Comparison of ENCODE assay signal across 27 mouse cellular contexts in the genomic region with DNA sequence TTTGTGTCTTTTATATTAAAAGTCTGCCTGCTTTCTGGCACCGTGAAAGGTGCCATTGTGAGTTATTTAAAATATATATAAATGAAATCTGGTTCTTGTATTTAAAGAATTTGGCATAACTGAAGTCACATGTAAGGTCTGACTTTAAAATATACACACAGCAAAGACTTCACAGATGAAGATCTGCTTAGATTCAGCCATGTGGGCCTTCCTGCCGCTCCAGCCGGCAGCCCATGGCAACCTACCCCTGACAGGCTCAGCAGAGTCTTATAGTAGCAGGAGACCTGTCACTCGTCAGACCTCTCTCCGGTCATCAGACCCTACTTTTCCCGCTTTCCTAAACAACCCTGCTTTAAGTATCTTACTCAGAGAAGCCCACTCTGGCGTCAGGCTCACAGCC.
"Had no signal": no experiment of that assay in that cellular context is flagged by ENCODE, and none has a peak within 500 bp of the region (broad histone marks: within the 10 kb centered on the region; RNA-seq: fewer than 3 reads in every experiment).

No protein-coding gene starts in this region.

- H3K27me3 ChIP-seq: embryonic facial prominence, embryonic 12.5 days; embryonic facial prominence, embryonic 13.5 days; embryonic facial prominence, embryonic 15.5 days; forebrain, embryonic 12.5 days; forebrain, embryonic 13.5 days; forebrain, embryonic 15.5 days had no signal

- H3K36me3 ChIP-seq: embryonic facial prominence, embryonic 10.5 days; embryonic facial prominence, embryonic 12.5 days; embryonic facial prominence, embryonic 13.5 days; embryonic facial prominence, embryonic 15.5 days; forebrain, embryonic 10.5 days; forebrain, embryonic 12.5 days; forebrain, embryonic 15.5 days; heart, embryonic 10.5 days had no signal

- H3K4me1 ChIP-seq: embryonic facial prominence, embryonic 12.5 days; forebrain, embryonic 10.5 days; forebrain, embryonic 12.5 days; forebrain, embryonic 13.5 days; forebrain, embryonic 15.5 days had no signal

- H3K4me2 ChIP-seq: embryonic facial prominence, embryonic 12.5 days; embryonic facial prominence, embryonic 13.5 days; embryonic facial prominence, embryonic 15.5 days; forebrain, embryonic 12.5 days; forebrain, embryonic 13.5 days; forebrain, embryonic 15.5 days had no signal

- H3K27ac ChIP-seq: embryonic facial prominence, embryonic 10.5 days; embryonic facial prominence, embryonic 12.5 days; embryonic facial prominence, embryonic 13.5 days; embryonic facial prominence, embryonic 15.5 days; forebrain, embryonic 10.5 days; forebrain, embryonic 12.5 days; forebrain, embryonic 13.5 days; forebrain, embryonic 15.5 days; gastrocnemius, adult 2 months; heart, adult 2 months; heart, embryonic 10.5 days had no signal

- H3K9ac ChIP-seq: embryonic facial prominence, embryonic 12.5 days; embryonic facial prominence, embryonic 13.5 days; embryonic facial prominence, embryonic 15.5 days; forebrain, embryonic 12.5 days; forebrain, embryonic 13.5 days; forebrain, embryonic 15.5 days had no signal

- H3K4me3 ChIP-seq: embryonic facial prominence, embryonic 10.5 days; embryonic facial prominence, embryonic 12.5 days; embryonic facial prominence, embryonic 13.5 days; embryonic facial prominence, embryonic 15.5 days; erythroblast, embryonic 14.5 days; forebrain, embryonic 10.5 days; forebrain, embryonic 12.5 days; forebrain, embryonic 13.5 days; forebrain, embryonic 15.5 days; gastrocnemius, adult 2 months; heart, adult 2 months; heart, embryonic 10.5 days had no signal

- ATAC-seq: forebrain, embryonic 13.5 days; forebrain, embryonic 14.5 days; forebrain, embryonic 15.5 days had no signal

- DNase-seq: cerebellum, adult 2 months; cerebellum, adult 8-10 months; cerebellum, adult 9-10 months; cerebellum, adult 9-11 months; cerebellum, postnatal 10 days; cerebellum, postnatal 14 days; cerebellum, postnatal 25 days; cerebellum, postnatal 36 days; embryo, embryonic 11 days; gastrocnemius, adult 2 months; gastrocnemius, postnatal 10 days; gastrocnemius, postnatal 14 days; gastrocnemius, postnatal 25 days; gastrocnemius, postnatal 36 days; heart, adult 18-20 months; heart, adult 2 months had no signal

- H3K9me3 ChIP-seq: embryonic facial prominence, embryonic 10.5 days; embryonic facial prominence, embryonic 12.5 days; embryonic facial prominence, embryonic 13.5 days; embryonic facial prominence, embryonic 15.5 days; forebrain, embryonic 10.5 days; forebrain, embryonic 12.5 days; forebrain, embryonic 13.5 days; forebrain, embryonic 15.5 days; heart, embryonic 10.5 days had no signal
